Mouse (Mus musculus) MEL (cell line): ENCODE measurements at regions not wholly inside any gene's neighbourhood (a gene's known extent, or its start where the extent isn't known, plus 50 kb on each side); places are given as distances from the start of the nearest gene placed in this dataset.

Experiments used
- DNase-seq: peaks from one replicate; pipeline ENCODE4 v3.0.0; 2011; ENCODE audit warnings: low read depth, low spot score
- H3K27ac ChIP-seq: 2 replicates; pipeline ENCODE4 v1.5.1; 2012; ENCODE audit warnings: low read depth, mild to moderate bottlenecking, control low read depth, low read length, moderate library complexity; ENCODE audit not compliant: control insufficient read depth
- H3K27me3 ChIP-seq, 2 experiments: fragments of 150-350 bp in 1 of 2; sonication (generic) in 1 of 2; 2 replicates each; pipeline ENCODE4 v1.6.1; 2012; ENCODE audit warnings: low read length in 2 of 2, mild to moderate bottlenecking in 2 of 2, improper control_type of control experiment in 1 of 2, moderate library complexity in 1 of 2; ENCODE audit not compliant: insufficient read depth in 2 of 2, control insufficient read depth in 1 of 2
- H3K36me3 ChIP-seq, 2 experiments: 2 replicates each; pipeline ENCODE4 v1.6.1; 2012 to 2014; ENCODE audit warnings: low read length in 2 of 2, improper control_type of control experiment in 1 of 2, inconsistent platforms in 1 of 2, mild to moderate bottlenecking in 1 of 2; ENCODE audit not compliant: insufficient read depth in 2 of 2, control insufficient read depth in 1 of 2
- H3K4me1 ChIP-seq, 2 experiments: fragments of 150-350 bp in 1 of 2; sonication (generic) in 1 of 2; 2 replicates each; pipeline ENCODE4 v1.6.1; 2012; ENCODE audit warnings: low read length in 2 of 2, improper control_type of control experiment in 1 of 2, mild to moderate bottlenecking in 1 of 2; ENCODE audit not compliant: insufficient read depth in 2 of 2, control insufficient read depth in 1 of 2
- H3K4me3 ChIP-seq, 2 experiments: fragments of 150-350 bp in 1 of 2; sonication (generic) in 1 of 2; 2 replicates each; pipeline ENCODE4 v1.5.1; 2012; ENCODE audit warnings: low read depth in 2 of 2, low read length in 2 of 2, mild to moderate bottlenecking in 2 of 2, moderate library complexity in 2 of 2, control low read depth in 1 of 2, improper control_type of control experiment in 1 of 2; ENCODE audit not compliant: control insufficient read depth in 1 of 2, insufficient read depth in 1 of 2
- H3K79me2 ChIP-seq: 2 replicates; pipeline ENCODE4 v1.6.1; 2012; ENCODE audit warnings: mild to moderate bottlenecking, low read length, moderate library complexity; ENCODE audit not compliant: control insufficient read depth, poor library complexity, insufficient read depth
- H3K9ac ChIP-seq: 2 replicates; pipeline ENCODE4 v1.6.1; 2012; ENCODE audit warnings: low read depth, mild to moderate bottlenecking, control low read depth, low read length, moderate library complexity; ENCODE audit not compliant: control insufficient read depth, poor library complexity, severe bottlenecking
- H3K9me3 ChIP-seq: fragments of 150-350 bp; sonication (generic); replicated peaks from 2 replicates; pipeline ENCODE4 v1.6.1; 2012; ENCODE audit warnings: mild to moderate bottlenecking, low read length, improper control_type of control experiment, moderate library complexity; ENCODE audit not compliant: insufficient read depth
- CHD2 ChIP-seq: IDR thresholded peaks from 2 replicates; pipeline ENCODE4 v1.6.1; 2011; ENCODE audit warnings: low read length, improper control_type of control experiment
- ELF1 ChIP-seq: IDR thresholded peaks from 2 replicates; pipeline ENCODE4 v1.6.1; 2014; ENCODE audit warnings: low read depth, mild to moderate bottlenecking, inconsistent platforms, low read length, improper control_type of control experiment, moderate library complexity
- ETS1 ChIP-seq: IDR thresholded peaks from 2 replicates; pipeline ENCODE4 v1.6.1; 2012; ENCODE audit warnings: low read depth, mild to moderate bottlenecking, inconsistent platforms, low read length, improper control_type of control experiment, moderate library complexity
- GABPA ChIP-seq: IDR thresholded peaks from 2 replicates; pipeline ENCODE4 v1.6.1; 2012; ENCODE audit warnings: low read depth, mild to moderate bottlenecking, inconsistent platforms, low read length, improper control_type of control experiment, moderate library complexity
- GATA1 ChIP-seq: IDR thresholded peaks from 2 replicates; pipeline ENCODE4 v1.6.1; 2011; ENCODE audit warnings: low read depth, low read length, improper control_type of control experiment
- HCFC1 ChIP-seq: IDR thresholded peaks from 2 replicates; pipeline ENCODE4 v1.6.1; 2012; ENCODE audit warnings: low read depth, mild to moderate bottlenecking, inconsistent platforms, low read length, improper control_type of control experiment, moderate library complexity
- JUND ChIP-seq: IDR thresholded peaks from 2 replicates; pipeline ENCODE4 v1.6.1; 2011; ENCODE audit warnings: low read depth, mild to moderate bottlenecking, improper control_type of control experiment, low read length
- MAFK ChIP-seq: IDR thresholded peaks from 2 replicates; pipeline ENCODE4 v1.6.1; 2011; ENCODE audit warnings: low read depth, mild to moderate bottlenecking, low read length, improper control_type of control experiment, borderline replicate concordance
- MAX ChIP-seq: IDR thresholded peaks from 2 replicates; pipeline ENCODE4 v1.6.1; 2011; ENCODE audit warnings: low read length, improper control_type of control experiment
- MXI1 ChIP-seq: IDR thresholded peaks from 2 replicates; pipeline ENCODE4 v1.6.1; 2011; ENCODE audit warnings: mild to moderate bottlenecking, low read depth, low read length, improper control_type of control experiment
- NRF1 ChIP-seq: IDR thresholded peaks from 2 replicates; pipeline ENCODE4 v1.6.1; 2014; ENCODE audit warnings: low read depth, mild to moderate bottlenecking, inconsistent platforms, low read length, improper control_type of control experiment, moderate library complexity; ENCODE audit not compliant: poor library complexity, insufficient read depth, severe bottlenecking
- POLR2AphosphoS2 ChIP-seq: IDR thresholded peaks from 2 replicates; pipeline ENCODE4 v1.6.1; 2011; ENCODE audit warnings: low read length, improper control_type of control experiment
- SIN3A ChIP-seq: IDR thresholded peaks from 2 replicates; pipeline ENCODE4 v1.6.1; 2012; ENCODE audit warnings: low read length, improper control_type of control experiment, inconsistent platforms
- ZC3H11A ChIP-seq: IDR thresholded peaks from 2 replicates; pipeline ENCODE4 v1.6.1; 2012; ENCODE audit warnings: low read depth, mild to moderate bottlenecking, inconsistent platforms, low read length, improper control_type of control experiment
- ZNF384 ChIP-seq: IDR thresholded peaks from 2 replicates; pipeline ENCODE4 v1.6.1; 2012; ENCODE audit warnings: low read depth, mild to moderate bottlenecking, inconsistent platforms, low read length, improper control_type of control experiment

DNA sequence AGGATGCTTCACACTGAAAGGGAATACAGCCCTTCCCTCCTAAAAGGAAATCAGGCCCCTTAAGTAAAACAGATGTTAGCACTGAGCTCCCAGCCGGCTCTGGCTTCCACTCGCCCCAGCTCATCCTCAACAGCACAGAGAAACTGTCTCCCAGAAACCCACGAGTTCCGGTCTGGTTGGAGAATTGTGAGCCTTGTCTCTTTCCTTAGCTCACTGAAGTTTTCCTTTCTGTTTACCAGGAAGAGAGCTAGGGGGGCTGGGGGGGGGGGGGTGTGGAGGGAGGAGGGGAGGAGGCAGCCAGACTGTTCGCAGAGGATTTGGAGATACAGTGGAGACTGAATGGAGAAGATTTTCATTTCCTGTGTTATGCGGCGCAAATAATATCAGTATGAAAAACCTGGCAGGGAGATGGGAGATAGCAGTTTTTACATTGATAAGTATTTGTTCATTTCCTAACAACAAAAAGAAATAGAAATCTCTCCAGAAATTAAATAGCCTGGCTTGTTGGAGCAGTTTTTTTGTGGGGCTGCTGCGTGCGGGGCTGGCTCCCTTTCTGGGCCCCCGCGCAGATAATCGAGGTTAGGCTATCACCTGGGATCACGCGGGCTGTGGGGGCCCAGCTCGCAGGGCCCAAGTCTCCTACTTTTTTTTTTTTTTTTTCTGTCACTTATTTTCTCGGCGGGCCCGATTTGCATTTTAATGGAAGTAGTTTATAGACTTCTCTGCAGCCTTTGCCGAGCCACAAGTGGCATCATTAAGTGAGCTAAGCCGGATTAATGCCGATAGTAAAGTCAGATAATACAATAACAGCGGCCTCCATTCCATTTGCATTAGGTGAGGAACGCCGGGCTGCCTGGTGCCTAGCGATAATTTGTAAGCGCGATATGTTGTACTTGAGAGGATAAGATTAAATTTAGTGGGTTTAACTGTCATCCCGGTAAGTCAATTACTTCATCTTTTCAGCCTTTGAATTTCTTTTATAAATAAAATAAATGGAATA lies 235.5 kb downstream of the Insig2 start:
- DNase-seq, result no peak
- Histone ChIP-seq H3K9ac (no peak overlapping the region), H3K4me3 (no peak overlapping the region), H3K4me1 (no peaks in the 10 kb centered on the region), H3K9me3 (no peaks in the 10 kb centered on the region), H3K79me2 (no peaks in the 10 kb centered on the region), H3K36me3 (no peaks in the 10 kb centered on the region), H3K27ac (no peak overlapping the region), H3K27me3 (no peaks in the 10 kb centered on the region)
- no peak for TF ChIP-seq CHD2
- no peak for TF ChIP-seq GABPA

DNA sequence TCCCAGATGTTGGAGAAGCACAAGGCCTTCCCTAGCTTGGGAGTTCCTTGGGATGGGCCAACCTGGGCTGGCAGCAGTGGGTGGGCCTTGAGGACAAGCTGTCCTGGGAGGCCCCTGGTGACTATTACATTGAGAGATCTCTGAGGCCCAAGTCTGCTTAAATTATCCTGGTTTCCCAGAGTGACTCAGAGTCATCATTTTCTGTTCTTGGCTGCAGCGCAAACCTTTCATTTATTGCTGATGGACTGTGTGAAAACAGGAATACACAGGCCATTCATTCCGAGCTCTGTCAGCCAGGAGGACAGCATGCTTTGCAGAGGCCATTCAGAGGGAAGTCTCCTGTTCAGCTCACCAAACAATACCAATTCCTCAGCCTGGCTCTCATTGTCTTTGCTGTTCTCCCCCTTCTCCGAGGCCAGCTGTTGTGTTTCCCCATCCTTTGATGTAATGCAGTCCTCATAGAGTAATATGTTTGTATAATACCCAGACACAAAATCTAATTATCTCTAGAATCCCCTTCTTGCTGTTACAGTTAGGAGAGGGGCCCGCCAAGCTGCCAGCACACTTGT lies 220.5 kb downstream of the Insig2 start:
- no peaks in the 10 kb centered on the region for H3K9me3 ChIP-seq
- H3K27me3 ChIP-seq, result no peaks in the 10 kb centered on the region
- no peak overlapping the region for H3K27ac ChIP-seq
- H3K4me1 ChIP-seq, result no peaks in the 10 kb centered on the region
- no peaks in the 10 kb centered on the region for H3K79me2 ChIP-seq
- DNase-seq, result no peak
- TF ChIP-seq POLR2AphosphoS2 (no peak), MAX (no peak), ZNF384 (no peak), NRF1 (no peak), ETS1 (no peak), SIN3A (no peak), GATA1 (no peak), MXI1 (no peak)
- H3K9ac ChIP-seq, result no peak overlapping the region
- H3K36me3 ChIP-seq, result no peaks in the 10 kb centered on the region
- H3K4me3 ChIP-seq, result no peak overlapping the region

DNA sequence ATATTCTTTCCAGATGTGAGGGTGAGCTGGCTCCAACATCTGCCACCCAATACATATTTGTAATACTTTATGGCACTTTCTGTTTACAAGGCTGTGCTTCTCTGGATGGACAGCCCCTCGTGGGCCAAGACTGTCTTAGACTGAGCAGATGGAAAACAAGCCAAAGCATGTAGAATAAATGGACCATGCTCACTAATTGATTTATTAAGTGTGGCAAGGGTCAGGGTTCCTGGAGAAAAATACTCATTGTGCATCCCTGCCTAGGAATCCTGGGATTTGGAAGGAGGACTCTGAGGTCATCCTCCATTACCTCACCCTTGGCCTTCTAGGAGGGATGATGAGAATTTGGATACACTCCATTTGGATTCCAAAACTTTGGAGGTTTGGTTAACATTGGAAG lies 219.9 kb downstream of the Insig2 start:
- H3K4me1 ChIP-seq, result no peaks in the 10 kb centered on the region
- no peak for DNase-seq
- H3K79me2 ChIP-seq, result no peaks in the 10 kb centered on the region
- no peak overlapping the region for H3K4me3 ChIP-seq
- H3K9ac ChIP-seq, result no peak overlapping the region
- no peaks in the 10 kb centered on the region for H3K27me3 ChIP-seq
- H3K27ac ChIP-seq, result no peak overlapping the region
- no peak for TF ChIP-seq MAFK
- no peak for TF ChIP-seq HCFC1
- TF ChIP-seq ZC3H11A, result no peak
- no peak for TF ChIP-seq SIN3A
- TF ChIP-seq ELF1, result no peak
- TF ChIP-seq JUND, result no peak
- TF ChIP-seq ETS1, result no peak
- H3K9me3 ChIP-seq, result no peaks in the 10 kb centered on the region
- no peaks in the 10 kb centered on the region for H3K36me3 ChIP-seq
